Mouse (Mus musculus): ENCODE data around the gene Tns1.

Tns1 gene

DNA sequence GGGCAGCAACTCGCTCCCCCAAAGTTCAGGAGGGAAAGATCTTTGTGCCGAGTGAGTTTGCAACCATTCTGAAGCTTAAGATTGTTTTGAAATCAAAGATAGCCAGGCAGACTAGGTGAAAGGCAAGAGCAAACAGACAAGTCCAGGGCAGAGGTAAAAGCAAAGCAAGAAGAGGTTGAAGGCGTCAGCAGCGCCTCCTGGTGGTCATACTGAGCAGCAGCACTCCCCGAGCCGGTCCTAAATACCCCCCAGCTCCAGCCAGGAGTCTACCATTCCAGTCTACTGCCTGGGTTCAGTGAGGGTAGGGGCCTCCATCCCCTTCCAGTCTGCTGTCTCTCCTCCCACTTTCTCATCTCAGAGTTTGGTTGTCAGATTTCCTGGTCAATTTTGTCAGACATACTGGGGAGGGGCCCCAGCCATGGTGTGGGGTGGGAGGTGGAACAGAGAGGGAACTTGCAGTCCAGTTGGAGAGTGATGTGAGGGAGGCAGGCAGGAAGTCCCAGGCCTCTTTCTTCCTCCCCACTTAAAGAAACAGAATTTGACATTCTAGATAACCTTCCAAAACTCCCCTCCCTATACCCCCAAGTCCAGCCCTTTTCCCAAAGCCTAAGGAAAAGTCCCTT lies 41.3 kb downstream of the Tns1 start:
- POLR2A ChIA-PET = interaction anchor here in 3 of 4 experiments (0.7 to 4.9 kb wide), 22 partner anchors 8 to 181 kb away, joined by 3 to 35 read pairs (median 4); no protein-coding TSS in a partner anchor
- CTCF ChIA-PET = interaction anchor here (0.6 to 6.0 kb wide), 42 partner anchors 9 to 315 kb away, joined by 3 to 73 read pairs (median 4); partner anchors contain the start of gene Rufy4 (in 3 of the 4)

DNA sequence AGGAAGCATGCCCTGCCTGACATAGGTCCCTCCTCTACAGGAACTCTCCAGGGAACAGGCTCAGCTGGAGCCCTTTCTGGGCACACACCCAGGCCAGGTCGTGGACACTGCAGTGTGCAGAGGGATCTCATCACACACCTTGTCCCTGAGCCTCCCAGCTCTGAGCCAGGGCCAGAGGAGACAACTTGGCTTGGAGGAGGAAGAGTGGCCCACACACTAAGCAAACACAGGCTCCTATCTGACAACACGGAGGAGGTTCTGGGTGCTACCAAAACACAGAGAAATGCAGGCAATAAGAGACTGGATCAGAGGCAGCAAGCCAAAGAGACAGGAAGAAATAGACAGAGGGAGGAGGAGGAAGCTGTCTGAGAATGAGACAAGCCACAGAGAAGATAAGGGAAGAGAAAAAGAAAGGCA lies 42.7 kb downstream of the Tns1 start:
- ChIA-PET POLR2A (interaction anchor here in 3 of 4 experiments (0.7 to 4.9 kb wide), 21 partner anchors 9 to 179 kb away, joined by 3 to 35 read pairs (median 5); no protein-coding TSS in a partner anchor), CTCF (interaction anchor here (0.6 to 6.0 kb wide), 21 partner anchors 8 to 180 kb away, joined by 3 to 73 read pairs (median 6); partner anchors contain the start of gene Rufy4 (in 2 of the 4))

DNA sequence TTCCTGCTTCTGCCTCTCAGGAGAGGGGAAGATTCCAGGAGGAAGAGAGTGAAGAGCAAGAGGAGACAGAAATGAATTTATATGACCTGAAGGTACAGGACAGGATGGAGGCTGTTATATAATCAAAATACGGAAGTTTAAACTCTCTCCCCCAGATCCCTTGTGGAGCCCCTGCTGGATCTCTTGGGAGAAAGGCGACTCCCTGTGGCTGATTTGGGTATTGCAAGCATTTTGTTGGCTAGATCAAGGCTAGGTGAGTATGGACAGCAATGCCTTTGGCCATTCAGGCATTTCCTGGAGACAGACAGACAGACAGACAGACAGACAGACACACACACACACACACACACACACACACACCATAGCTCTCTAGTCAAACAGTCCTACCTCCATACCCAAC lies 46.9 kb downstream of the Tns1 start:
- CTCF ChIA-PET = interaction anchor here in 3 of 4 experiments (0.5 to 1.5 kb wide), 3 partner anchors 176 to 752 kb away, joined by 3 to 10 read pairs (median 6); no protein-coding TSS in a partner anchor
- POLR2A ChIA-PET = no interaction called here

DNA sequence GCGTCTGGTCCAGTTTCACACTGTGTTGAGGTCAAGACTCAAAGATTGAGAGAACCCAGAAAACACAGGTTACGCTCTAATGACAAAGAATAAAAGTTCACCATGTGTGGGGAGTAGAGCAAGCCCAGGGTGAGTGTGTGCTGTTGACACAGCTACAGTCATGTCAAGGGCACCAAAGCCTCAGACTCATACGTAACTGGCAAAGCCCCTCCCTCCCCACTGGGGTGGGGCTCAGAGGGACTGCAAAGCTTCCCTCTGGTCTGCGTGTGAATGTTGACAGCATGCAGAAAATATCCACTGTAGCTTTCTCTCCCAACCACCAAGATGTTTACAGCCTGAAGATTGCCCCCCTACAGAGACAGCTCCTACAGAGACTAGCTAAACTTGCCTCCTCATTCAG lies 48.0 kb downstream of the Tns1 start:
- ChIA-PET CTCF (interaction anchor here in 2 of 4 experiments (0.6 to 1.0 kb wide), 3 partner anchors 80 to 174 kb away, joined by 3 read pairs; no protein-coding TSS in a partner anchor), POLR2A (no interaction called here)

DNA sequence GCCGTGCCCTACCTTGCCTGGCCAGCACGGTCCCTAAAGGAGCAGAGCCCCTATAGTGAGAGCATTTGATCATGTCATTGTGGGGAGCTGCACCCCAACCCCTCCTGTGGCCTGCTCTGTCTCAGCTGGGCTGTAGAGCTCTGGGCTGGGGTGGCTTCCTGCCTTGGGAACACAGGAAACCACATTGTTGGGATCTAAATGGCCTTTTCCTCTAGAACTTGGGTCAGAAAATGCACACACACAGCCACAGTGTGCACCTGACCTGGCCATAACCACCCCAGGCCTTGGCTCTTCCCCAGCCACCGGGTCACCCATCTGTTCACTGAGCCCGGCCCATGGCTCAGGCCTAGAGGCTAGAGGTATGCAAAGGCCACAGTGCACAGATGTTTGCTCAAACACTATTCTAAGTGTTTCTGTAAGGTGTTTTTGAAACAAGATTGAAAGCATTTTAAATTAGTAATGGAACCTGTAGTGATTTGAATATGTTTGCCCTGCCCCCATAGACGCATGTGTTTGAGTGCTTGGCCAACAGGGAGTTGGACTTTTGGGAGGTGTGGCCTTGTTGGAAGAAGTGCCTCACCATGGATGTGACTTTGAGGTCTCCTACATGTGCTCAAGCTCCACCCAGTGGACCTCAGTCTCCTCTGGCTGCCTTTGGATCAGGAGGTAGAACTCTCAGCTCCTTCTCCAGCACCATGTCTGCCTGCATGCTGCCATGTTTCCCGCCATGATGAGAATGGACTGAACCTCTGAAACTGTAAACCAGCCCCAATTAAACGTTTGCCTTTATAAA lies 49.4 kb downstream of the Tns1 start:
- CTCF ChIA-PET = interaction anchor here in 2 of 4 experiments (0.5 to 0.8 kb wide), 3 partner anchors 79 to 173 kb away, joined by 3 read pairs; no protein-coding TSS in a partner anchor
- POLR2A ChIA-PET = interaction anchor here in 1 of 4 experiments (1.0 kb wide), 1 partner anchor 13 kb away, joined by 4 read pairs; no protein-coding TSS in a partner anchor

DNA sequence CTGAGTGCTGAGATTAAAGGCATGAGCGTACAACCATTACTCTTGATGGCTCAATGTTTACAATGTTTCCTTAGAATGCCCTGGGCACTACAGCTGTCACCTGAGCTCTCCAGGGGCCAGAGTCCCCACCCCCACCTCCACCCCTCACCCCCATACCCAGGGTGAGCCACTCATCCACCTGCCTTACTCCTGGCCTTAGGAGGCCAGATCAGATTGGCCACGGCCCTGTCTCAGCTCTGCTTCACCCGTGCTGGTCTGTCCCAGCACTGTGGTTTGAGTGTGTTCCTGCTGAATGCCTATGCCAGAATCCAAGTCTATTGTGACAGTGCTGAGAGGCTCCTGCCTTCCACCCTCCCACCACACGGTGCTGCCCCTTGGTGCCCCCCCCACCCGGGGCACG lies 50.5 kb downstream of the Tns1 start:
- ChIA-PET CTCF (interaction anchor here in 2 of 4 experiments (0.6 to 1.4 kb wide), 4 partner anchors 8 to 293 kb away, joined by 3 to 4 read pairs (median 3); no protein-coding TSS in a partner anchor), POLR2A (interaction anchor here in 3 of 4 experiments (0.6 to 1.5 kb wide), 4 partner anchors 12 to 175 kb away, joined by 3 read pairs; no protein-coding TSS in a partner anchor)

DNA sequence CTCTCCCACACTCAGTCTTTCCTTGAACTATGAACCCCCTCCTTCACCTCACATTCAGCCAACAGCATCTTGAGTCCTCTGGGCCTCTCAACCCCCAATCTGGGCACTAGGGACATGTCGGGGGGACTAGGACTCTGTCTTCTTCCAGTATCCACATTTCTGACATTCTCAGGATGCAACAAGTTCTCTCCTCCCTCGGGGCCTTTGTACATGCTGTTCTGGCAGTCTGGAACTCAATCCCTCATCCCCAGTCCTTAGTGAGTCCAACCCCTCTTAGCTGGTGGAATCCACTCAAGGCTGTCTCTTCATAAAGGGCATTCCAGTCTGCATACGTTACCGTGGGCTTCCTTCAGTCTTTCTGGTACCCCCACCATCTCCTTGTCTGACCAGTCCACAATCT lies 53.5 kb downstream of the Tns1 start:
- ChIA-PET POLR2A (interaction anchor here in 2 of 4 experiments (1.1 to 2.5 kb wide), 3 partner anchors 12 to 169 kb away, joined by 3 to 8 read pairs (median 5); no protein-coding TSS in a partner anchor), CTCF (interaction anchor here in 2 of 4 experiments (1.4 to 2.1 kb wide), 2 partner anchors 12 to 74 kb away, joined by 3 to 6 read pairs; no protein-coding TSS in a partner anchor)

DNA sequence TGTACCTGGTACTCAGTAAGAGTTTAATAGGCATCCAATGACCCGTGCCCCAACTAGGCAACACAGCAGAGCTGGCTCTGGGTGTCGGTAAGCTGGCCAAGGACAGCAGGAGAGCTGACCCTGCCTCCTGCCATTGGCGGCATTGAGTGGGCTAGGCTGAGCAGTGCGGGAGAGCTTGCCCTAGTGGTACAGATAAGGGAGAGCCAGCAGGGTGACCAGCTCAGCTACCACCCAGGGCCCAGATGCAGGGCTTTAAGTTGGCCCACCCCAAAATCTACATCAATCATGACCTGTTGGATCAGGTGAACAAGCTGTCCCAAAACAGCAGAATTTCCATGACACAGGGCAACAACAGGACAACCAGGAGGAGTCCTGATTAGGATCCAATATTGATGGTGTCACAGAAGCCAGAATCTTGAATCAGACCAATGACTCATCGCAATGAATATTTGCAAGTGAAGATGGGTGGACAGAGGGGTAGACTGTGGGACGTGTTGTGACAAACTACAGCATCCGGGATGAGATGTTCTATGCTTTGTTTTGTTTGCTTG lies 54.2 kb downstream of the Tns1 start:
- ChIA-PET POLR2A (interaction anchor here in 3 of 4 experiments (0.6 to 2.5 kb wide), 8 partner anchors 11 to 137 kb away, joined by 3 to 8 read pairs (median 7); no protein-coding TSS in a partner anchor), CTCF (interaction anchor here in 2 of 4 experiments (0.6 to 2.1 kb wide), 4 partner anchors 12 to 73 kb away, joined by 3 to 6 read pairs (median 3); no protein-coding TSS in a partner anchor)

DNA sequence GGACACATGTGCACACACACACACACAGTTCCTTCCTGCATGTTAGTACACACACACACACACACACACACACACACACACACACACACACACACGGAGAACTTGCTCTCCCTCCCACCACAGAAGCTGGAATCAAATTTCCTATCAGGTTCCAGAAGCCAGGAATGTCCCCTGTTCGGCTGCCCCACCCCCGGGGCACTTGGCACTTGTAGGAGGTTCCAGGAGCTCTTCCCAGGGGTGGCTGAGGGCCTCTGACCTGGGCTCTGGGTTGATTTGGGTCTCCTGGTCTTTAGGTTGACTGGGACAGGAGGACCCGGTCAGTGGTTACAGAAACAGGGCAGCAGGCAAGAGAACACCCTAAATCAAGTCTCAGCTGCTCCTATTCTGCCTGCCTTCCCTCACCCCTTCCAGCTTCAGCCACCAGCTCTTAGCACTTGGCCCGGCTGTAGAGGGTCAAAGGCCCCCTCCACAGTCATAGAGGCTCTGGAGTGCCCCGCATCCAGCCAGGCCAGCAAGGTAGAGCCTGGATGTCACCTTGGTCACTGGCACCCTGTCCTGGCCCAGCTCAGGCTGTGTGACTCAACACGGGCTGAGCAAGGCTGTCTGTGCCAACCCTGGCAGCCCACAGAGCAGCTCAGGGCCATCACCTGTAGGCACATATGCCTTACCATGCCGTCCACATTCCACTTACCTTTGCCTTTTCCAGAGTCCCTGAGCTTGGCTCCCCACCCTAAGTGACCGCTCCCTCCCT lies 55.0 kb downstream of the Tns1 start:
- POLR2A ChIA-PET = interaction anchor here in 2 of 4 experiments (0.6 to 2.5 kb wide), 13 partner anchors 10 to 661 kb away, joined by 3 to 12 read pairs (median 5); no protein-coding TSS in a partner anchor

DNA sequence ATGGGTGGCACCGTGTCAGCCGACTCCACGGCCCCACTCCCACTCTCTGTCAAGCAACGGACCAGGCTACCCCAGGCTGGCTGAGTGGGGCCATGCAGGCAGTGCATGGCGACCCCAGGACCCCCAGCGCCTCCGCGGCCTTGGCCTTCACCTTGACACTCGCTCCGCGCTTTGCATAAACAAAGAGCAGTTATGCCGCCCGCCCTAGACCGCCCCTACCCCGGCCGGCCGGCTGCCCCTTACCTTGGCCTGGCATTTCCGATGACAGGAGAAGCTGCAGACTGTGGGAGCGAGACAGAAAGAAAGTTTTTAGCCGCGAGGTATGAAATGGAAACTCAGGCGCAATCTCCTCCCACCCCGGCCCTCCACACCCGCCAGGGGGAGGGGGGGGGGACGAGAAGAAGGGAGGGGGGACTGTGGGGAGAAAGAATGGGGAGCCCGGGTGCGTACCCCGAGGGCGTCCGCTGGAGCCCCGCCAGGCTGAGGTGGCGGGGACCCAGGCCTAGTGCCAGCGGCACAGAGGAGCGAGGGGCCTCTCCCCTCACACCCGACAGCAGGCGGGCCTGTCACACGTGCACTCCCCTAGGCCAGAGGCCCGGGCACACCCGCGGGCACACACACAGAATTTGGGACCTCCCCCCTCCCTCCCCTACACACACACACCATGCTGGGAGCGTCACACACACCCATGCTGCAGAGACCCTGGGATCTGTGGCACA lies 55.7 kb downstream of the Tns1 start:
- ChIA-PET CTCF (interaction anchor here in 3 of 4 experiments (0.6 to 1.1 kb wide), 8 partner anchors 10 to 830 kb away, joined by 3 to 10 read pairs (median 4); no protein-coding TSS in a partner anchor), POLR2A (interaction anchor here in 3 of 4 experiments (0.5 to 2.5 kb wide), 14 partner anchors 14 to 662 kb away, joined by 3 to 12 read pairs (median 4); no protein-coding TSS in a partner anchor)

More for the DNA sequence above, 55.0 kb downstream of the Tns1 start:
- CTCF ChIA-PET = interaction anchor here in 2 of 4 experiments (0.5 to 1.1 kb wide), 7 partner anchors 11 to 1828 kb away, joined by 3 to 10 read pairs (median 4); no protein-coding TSS in a partner anchor

DNA sequence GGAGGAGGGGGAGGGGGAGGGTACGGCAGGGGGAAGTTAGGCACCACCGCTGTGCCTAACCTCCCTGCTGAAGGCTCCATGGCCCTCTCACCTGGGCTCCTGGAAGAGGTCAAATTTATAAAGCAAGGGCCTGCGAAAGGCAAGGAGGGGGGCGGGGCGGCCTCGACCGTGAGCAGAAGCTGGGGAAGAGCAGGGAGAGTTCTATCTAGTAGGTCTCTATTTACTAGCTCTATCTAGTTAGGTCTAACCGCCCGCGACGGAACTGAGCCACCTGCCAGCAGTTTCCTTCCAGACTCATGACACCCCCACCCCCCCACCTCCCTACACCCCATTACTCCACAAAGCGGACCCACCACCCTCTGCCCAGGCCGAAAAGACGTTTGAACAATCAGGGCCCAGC lies 56.4 kb downstream of the Tns1 start:
- ChIA-PET POLR2A (interaction anchor here in 3 of 4 experiments (0.7 to 2.4 kb wide), 7 partner anchors 17 to 1012 kb away, joined by 3 to 12 read pairs (median 4); no protein-coding TSS in a partner anchor), CTCF (interaction anchor here in 1 of 4 experiments (0.8 to 1.0 kb wide), 3 partner anchors 30 to 166 kb away, joined by 3 read pairs; no protein-coding TSS in a partner anchor)

DNA sequence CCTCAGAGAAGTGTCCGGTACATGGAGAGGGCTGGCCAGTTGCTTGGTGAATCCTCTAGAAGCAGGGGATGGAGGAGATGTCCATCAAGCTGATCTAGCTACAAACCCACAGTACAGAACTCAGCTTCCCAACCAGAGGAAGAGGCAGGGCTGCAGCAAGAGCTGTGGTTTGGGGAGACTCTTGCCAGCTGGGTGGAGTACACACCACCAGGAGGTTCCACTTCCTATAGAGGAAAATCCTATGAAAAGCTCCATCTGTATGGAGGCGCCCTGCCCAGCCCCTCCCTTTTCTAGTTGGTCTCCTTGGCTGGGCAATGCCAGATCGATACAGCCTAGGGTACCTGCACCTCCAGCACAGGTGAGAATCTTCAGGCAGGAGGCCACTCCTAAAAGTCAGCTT lies 57.7 kb downstream of the Tns1 start:
- ChIA-PET CTCF (interaction anchor here in 2 of 4 experiments (0.6 to 1.0 kb wide), 2 partner anchors 59 to 73 kb away, joined by 3 to 4 read pairs; partner anchors contain the start of gene Rufy4 (in 1 of the 2)), POLR2A (interaction anchor here in 1 of 4 experiments (1.4 kb wide), 1 partner anchor 15 kb away, joined by 4 read pairs; no protein-coding TSS in a partner anchor)

DNA sequence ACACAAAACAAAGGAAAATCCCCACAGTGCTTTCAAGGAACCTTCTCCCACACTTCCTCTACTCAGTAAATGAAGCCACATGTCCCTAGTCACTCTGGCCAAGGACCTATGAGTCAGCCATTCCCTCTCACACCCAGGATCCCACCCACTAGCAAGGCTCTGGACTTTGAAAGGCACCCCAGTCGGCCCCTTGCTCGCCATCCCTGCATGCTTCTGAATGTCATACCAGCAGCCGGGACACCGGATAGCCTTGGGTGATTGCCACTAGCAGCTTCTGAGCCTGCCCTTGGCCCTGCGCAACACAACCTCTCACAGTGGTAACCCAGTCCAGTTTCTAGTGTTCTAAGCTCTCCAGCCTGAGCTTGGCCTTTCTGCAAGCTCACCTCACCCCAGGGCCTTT lies 58.2 kb downstream of the Tns1 start:
- ChIA-PET CTCF (interaction anchor here in 2 of 4 experiments (0.6 to 1.0 kb wide), 2 partner anchors 60 to 73 kb away, joined by 3 to 4 read pairs; partner anchors contain the start of gene Rufy4 (in 1 of the 2)), POLR2A (interaction anchor here in 1 of 4 experiments (1.4 kb wide), 1 partner anchor 16 kb away, joined by 4 read pairs; no protein-coding TSS in a partner anchor)

DNA sequence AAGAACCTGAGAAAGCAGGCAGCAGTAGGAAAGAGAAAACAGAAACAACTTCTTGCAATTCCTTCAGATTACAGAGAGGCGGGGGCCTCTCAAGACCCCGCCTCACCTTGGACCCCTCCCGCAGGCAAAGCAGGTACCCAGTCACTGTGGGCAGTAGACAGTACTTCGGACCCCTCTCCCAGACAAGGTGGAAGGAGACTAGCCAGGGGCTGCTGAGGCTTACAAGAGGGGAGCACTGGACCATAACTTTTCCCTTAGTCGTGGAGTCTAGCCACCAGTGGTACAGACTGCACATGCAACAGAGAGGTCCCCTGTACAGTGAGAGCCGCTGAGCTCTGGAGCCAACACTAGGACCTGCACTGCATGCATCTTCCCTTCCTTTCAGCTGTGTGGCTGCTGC lies 64.2 kb downstream of the Tns1 start:
- ChIA-PET CTCF (interaction anchor here in 1 of 4 experiments (1.0 to 1.6 kb wide), 2 partner anchors 13 to 158 kb away, joined by 3 read pairs; no protein-coding TSS in a partner anchor), POLR2A (interaction anchor here in 1 of 4 experiments (0.7 kb wide), 1 partner anchor 42 kb away, joined by 3 read pairs; no protein-coding TSS in a partner anchor)

DNA sequence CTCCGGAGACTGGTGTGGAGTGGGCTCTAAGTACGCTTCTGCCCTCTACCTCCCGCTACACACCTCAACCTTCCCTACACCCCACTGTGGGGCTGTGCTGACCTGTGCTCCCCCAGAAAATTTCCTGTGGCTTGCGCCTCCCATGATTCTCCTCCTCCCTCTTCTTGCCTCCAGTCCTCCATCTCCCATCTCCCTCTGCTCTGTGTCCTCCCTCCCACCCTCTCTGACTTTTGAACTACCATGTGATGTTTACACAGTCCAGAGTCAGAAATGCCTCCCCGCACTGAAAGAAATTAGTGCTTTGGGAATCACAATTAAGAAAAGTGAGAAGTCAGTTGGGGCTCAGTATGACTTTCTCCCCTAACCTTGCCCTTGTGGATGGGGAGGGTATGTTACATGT lies 64.7 kb downstream of the Tns1 start:
- CTCF ChIA-PET = interaction anchor here in 2 of 4 experiments (1.0 to 1.8 kb wide), 2 partner anchors 13 to 23 kb away, joined by 3 to 5 read pairs; no protein-coding TSS in a partner anchor
- POLR2A ChIA-PET = interaction anchor here in 1 of 4 experiments (0.7 kb wide), 1 partner anchor 10 kb away, joined by 7 read pairs; no protein-coding TSS in a partner anchor

DNA sequence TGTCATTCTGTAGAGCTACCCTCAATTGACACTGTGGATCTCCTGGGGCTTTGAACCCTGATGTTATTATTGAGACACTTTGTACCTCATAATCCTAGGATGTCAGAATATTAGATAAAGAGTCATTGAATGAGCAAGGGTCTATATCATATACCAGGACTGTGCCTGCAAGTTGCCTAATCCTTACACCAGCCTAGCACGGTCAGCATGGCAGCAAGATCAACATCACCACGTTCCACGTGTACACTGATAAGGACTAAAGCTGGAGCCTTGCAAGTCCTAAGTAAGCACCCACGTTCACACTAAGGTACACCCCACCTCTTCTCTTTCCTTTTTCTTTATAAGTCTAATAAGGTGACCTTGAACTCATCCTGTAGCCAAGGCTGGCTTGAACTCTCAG lies 65.5 kb downstream of the Tns1 start:
- CTCF ChIA-PET = interaction anchor here in 2 of 4 experiments (0.5 to 1.8 kb wide), 5 partner anchors 10 to 180 kb away, joined by 3 to 5 read pairs (median 4); no protein-coding TSS in a partner anchor
- POLR2A ChIA-PET = interaction anchor here in 1 of 4 experiments (0.6 to 0.7 kb wide), 2 partner anchors 11 to 62 kb away, joined by 3 to 7 read pairs; no protein-coding TSS in a partner anchor
